Mouse (Mus musculus): ENCODE data around the gene Gimap3.
A peak's percentile ranks its signal among the peaks of the same experiment; 100 is the strongest.

The Gimap3 gene

DNA sequence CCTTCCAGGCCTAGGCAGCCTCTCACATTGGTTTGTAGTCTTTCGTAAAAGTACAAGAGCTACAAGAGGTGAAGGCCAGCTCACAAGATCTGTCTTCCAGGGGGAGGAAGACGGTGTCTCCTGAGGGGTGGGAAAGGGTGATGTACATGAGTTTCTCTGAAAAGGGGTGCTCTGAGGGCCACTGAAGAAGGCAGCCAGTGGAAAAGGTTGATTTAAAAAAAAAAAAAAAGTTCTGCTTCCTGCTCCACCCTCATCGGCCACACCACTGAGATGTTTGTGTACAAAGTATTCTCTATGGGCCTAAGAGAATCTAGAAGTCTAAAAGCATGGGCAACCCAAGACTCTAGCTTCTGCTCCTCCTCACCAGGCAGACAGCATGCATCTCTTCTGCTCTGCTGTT lies at the start of gene Gimap3:
Gene Gimap3 (minus strand): TSS at position 156 of the 400 bp plus-strand sequence.
- no peak for DNase-seq

DNA sequence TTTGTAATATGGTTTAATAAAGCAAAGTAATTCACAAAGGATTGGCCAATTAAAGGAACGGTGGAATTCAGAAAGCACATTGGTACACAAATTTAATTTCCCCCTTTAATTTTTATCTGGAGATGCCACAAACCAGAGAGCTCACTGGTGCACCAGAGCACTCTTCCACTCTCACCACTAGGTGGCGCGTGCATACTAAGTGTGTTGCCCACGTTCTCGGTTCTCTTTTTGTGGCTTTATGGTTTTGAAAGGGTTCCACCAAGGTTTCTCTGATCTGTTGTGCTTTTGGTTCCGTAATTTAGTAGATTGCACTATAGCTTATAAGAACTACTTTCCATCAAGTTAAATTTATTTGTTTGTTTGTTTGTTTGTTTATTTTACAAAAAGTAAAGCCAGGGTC lies 47.2 kb upstream of the Gimap3 start:
- peak; percentile 93 for DNase-seq

DNA sequence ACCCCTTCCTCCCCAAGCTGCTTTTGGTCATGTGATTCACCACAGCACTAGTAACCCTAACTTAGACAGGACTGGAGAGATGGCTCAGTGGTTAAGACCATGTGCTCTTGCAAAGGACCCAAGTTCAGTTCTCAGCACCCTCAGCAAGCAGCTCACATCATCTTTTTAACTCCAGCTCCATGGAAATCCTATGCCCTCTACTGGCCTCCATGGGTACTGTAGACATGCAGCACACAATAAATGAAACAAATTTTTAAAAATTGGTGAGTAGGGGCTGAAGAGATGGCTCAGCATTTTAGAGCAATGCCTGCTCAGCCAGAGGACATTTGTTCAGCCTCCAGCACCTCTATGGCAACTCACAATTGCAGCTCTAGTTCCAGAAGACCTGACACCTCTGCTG lies 44.4 kb upstream of the Gimap3 start:
- no peak for DNase-seq

DNA sequence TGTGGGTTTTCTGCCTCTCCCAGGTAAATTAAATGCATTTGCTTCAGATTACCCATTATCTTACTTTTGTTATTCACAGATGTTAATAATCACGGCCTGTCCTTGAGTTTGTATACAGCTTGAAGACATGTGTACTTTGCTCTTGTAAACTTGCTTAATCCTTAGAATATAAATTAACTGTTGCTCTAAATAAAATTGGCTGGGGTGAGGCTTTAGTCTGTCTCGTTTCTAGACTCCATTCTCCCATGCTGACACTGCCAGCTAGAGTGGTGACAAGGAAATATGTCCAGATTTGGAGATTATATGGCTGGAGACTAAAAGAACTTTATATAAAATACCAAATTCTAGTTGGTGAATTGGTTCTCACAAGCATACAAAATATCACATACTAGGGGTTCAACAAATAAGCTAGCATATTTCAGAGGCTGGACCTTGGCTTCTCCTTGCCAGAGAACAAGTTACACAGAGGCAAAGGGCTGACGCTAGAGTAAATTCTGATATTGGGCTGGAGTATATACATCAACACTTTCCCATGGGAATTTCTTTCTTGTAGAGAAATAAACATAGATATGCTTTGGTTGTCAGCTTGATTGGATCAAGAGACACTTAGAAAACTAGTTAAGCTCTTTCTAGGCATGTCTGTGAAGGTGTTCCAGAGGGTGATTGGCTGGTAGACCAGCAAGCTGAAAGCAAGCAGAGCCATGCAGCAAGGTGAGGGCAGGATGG lies 39.0 kb upstream of the Gimap3 start:
- no peak for DNase-seq

DNA sequence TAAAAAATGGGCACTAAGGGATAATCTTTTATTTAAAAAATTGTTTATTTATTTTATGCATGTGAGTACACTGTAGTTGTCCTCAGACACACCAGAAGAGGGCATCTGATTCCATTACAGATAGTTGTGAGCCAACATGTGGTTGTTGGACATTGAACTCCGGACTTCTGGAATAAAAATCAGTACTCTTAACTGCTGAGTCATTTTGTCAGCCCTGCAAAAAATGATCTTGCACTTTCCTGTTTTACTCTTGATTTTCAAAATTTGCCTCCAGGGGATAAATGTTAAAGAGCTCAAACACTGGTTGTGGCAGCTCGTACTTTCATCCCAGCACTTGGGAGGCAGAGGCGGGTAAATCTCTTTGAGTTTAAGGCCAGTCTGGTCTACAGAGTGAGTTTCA lies 36.1 kb upstream of the Gimap3 start:
- no peak for DNase-seq

DNA sequence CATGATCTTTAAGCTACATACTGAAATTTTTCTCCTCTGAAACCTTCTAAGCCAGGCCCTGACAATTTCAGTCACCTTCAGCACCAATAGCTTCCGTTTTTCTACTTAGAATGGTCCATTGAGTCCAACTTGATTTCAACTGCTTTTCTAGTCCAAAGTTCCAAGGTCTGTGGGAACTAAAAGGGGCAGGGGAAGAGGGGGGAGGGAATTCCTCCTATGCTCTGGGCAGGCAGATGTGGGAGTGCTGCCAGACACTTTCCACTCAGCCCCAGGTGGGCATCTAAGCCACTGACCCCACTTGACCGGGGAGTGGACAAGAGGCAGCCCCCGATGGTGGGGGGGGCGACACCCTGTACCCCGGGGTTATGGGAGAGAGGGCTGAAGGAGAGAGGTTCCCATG lies 33.7 kb upstream of the Gimap3 start:
- DNase-seq = no peak

DNA sequence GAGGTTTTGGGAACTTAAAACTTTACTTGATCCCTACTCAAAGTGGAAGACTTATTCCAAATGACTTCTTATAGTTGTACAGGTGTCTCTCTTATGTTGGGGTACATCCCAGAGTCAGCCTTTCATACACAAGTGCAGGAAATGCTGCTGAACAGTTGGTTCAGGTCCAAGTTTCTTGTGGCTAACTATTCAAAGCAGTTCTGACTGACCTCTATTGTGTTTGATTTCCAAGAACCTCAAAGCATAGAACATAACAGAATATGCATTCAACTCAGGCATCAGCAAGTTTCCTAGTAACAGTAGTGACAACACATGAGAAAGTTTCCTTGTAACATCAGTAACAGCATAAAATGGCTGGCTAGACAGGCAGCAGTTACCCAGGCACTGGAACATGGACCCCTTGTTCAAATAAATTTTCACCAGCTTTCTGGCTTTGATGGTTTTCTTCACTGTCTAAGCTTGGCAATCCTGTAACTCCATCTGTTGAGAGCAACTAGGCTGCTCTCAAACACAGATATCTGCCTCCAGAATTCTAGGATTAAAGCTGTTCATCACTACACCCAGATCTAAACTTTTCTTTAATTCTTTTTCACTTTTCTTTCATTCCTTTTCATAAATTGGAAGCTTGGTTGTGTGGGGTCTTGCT lies 32.9 kb upstream of the Gimap3 start:
- DNase-seq = no peak

DNA sequence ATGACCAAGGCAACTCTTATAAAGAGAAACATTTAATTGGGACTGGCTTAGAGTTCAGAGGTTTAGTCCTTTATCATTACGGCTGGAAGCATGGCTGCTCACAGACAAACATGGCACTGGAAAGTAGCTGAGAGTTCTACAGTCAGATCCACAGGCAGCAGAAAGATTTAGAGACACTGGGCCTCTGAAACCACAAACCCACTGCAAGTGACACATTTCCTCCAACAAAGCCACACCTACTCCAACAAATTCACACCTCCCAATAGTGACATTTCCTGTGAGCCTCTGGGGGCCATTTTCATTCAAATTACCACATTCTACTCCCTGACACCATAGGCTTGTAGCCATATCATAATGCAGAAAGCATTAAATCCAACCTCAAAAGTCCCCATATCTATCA lies 31.2 kb upstream of the Gimap3 start:
- DNase-seq = no peak

DNA sequence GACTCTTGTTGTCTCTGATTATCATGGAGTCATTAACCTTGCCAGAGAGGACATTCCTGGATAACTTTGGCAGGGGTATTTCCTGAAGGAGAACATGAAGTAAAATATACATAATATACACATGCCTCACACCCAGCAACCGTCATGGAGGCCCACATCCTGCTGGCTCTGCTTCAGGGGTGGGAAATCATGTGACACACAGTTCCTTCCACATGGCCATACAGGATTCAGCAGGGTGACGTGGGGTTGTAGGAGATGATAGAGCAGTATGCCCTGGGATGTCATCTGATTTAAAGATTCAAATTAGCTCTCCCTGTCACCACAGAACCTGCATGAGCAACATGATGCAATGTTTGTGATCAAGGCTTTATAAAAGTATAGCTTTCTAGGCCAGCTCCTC lies 17.2 kb upstream of the Gimap3 start:
- no peak for DNase-seq

DNA sequence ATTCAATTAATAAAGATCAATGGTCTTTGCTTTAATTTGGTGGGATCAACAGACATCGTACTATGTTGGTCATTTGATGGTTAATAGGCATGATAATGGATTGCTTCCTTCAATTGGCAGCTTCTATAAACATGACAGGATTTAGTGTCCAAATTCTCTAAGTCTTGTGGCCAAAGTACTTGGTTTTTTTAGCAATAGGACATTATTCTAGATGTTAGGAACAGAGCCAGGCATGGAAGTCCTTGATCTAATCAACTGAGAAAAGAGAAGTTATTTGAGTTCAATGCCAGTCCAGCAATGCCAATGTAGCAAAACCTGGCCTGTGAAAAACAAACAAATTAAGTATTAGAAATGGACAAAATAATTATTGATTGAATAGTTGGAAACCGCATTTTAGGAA lies 14.9 kb upstream of the Gimap3 start:
- no peak for DNase-seq

DNA sequence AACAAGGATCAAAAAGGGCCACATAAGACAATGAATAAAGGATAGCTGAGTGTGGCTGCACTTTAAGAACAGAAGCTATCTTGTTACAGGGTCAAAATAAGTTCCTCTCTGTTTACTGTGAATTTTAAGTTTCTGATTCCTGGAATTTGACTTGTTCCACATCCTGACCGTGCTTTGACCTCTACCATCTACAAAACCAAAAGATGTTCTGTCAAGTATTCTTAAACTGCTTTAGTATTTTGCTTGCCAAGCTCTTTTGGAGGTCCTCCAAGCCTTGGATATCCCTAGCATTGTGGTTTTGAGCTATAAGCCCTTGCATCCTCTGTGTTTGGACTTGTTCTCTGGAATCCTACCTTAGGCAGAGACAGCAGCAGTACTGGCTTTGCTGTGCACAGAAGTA lies 14.5 kb upstream of the Gimap3 start:
- no peak for DNase-seq

DNA sequence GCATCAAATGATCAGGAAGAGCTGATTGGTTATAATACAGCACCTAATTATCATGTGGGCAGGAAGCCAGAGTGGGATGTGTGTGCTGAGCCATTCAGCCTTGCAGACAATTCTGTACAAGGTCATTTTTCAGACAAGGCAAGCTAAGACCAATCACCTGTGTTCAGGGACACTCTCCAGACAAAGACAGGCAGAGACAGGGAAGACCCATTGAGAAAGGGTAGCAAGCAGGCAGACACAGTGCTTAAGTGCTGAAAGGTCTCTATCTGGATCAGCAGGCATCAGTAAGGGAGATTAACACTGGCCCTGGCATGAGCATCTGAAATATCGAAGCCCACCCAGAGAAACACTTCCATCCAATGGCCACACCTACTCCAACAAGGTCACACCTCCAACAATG lies 13.8 kb upstream of the Gimap3 start:
- no peak for DNase-seq

DNA sequence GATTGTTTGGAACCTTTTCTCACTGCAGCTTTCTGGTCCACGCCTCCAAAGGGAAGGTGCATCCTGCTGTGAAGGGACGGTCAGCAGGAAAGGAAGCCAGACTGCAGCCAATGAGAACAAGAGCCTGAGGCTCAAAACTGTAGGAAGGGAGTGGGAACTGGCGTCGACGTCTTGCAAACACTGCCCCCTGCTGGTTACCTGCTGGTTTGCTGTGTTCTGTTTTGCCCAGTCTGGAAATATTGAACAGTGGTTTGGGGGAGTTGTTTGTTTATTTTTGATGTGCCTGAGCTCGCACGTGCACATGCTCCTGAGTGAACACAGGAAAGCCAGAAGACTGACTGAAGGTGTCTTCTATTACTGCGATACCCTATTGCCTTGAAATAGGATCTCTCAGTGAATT lies 1.4 kb upstream of the Gimap3 start:
- peak; percentile 87 for DNase-seq

DNA sequence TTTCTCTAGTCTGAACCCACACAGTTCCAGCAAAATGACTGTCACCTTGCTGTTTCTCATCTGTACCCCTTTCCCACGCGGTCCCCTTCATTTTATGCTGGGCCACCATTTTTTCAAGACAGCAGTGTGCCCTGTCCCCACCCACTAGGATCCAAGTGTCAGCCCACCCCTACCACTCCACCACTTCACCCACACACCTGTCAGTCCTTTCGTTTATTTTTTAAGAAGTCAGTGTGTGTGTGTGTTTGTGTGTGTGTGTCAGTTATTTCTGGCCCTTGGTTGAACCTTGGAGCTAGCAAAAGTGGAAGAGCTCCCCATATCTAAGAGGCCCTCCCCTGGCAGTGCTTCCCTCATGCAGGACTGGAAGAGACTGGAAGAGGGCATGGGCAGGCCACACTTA lies 1.7 kb downstream of the Gimap3 start:
- DNase-seq = no peak

DNA sequence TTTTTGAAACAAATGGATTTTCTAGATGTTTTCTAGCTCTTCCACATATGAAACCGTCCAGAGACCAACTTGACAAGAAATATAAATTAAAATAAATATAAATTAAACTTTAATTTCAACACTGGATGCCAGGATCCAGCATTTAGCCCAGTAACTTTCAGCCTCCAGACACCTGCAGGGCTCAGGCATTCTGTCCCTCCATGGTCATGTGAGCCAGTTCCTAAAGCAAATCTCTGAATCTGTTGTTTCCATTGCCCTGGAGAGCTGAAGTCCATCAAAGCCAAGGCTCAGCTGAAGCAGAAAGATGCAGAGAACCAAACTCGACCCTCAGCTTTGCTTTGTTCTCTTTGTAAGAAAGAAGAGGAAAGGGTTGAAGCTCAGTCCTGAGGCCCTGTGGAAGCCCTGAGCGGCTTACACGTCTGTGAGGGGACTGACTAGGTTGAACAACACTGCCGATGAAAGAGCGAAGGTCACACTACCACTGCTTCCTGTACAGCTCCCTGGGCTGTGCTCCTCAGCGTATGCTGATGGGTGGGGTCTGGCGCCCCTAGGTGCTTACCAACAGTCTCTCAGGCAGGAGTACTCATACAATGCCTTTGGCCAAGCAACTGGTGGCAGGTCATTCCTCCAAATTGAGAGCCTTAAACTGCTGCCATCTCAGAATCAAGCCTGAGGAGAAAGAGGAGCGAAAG lies 2.3 kb downstream of the Gimap3 start:
- no peak for DNase-seq

DNA sequence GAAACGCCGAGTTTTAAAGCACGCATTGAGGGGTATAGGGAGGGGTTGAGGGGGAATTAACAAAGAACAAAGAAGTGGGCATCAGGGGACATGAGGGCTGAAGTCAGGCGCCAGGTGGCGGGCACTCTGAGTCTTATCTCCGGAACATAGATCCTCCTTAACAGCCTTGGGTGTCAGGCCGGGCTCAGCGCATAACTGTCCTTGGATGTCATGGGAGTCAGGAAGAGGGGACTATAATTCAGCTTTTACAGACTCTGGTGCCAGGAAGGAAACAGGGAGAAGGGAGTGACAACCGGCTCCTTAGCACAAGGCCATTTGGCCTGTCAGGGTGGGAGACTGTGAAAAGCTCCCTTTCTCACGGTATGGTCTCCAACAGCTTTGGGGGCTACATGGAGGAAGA lies 6.2 kb downstream of the Gimap3 start:
- no peak for DNase-seq

DNA sequence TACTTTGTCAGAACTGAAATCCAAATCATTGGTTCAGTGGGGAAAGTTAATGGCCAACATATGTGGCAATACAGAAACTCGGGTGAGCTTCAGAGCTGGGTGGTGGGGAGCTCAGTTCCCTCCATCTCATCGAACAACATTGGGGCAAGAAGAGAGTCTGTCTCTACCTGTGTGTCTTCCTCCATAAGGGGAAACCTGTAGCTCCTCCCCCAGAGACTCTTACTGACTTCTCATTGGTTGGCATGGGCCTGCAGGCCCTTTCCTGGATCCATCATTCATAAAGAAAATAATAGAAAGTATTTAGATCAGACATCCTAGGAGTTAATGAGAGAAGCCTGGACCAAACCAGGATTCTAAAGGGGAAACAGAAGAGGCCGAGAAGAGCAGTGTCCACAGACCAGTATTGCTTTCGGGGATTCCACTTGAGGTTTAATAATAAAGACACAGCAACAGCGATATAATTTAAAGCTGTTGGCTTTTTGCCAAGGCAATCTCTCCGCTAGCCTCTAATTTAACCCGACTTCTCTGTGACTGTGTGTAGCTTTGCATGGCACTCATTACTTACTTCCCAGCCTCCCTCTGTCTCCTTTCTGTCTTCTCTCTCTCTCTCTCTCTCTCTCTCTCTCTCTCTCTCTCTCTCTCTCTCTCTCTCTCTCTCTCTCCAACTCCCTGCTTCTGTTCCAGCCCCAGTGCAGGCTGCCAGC lies 6.9 kb downstream of the Gimap3 start:
- DNase-seq = no peak

DNA sequence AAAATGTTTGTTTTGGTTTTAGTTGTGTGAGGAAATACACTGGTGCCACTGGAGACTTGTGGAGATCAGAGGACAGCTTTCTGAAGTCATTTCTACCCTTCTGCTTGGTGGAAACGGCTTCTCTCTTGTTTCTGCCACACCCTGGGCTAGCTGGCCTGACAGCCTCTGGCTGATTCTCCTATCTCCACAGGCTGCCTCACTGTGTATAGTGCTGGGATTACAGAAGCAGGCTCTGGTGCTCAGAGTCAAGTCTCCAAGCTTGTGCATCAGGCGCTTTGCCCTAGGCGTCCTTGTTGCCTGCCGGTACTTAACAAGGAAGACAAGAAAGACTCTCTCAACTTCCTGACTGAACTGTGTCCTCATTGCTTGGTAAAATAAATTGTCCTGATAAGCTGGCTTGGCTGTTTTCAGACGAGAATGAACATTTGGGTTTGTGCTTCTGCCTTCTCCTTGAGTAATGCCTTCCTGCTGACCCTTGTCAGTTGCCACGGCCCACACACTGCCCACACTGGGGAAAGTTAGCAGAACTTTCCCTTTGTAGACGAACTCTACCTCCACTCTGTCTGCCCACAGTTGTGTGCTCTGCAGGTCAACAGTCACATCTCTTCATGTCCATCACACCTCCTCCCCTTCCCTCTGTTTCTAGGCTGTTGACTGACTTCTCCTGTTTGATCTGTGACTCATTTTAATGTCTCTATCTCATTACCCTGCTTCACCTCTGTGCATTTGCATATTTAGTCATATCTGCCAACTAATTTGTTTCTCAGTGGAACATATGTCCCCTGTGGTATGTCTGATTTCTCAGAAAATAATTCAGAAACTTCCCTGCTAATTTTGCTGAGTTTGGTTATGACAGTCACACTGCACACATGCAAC lies 23.3 kb downstream of the Gimap3 start:
- DNase-seq = no peak

DNA sequence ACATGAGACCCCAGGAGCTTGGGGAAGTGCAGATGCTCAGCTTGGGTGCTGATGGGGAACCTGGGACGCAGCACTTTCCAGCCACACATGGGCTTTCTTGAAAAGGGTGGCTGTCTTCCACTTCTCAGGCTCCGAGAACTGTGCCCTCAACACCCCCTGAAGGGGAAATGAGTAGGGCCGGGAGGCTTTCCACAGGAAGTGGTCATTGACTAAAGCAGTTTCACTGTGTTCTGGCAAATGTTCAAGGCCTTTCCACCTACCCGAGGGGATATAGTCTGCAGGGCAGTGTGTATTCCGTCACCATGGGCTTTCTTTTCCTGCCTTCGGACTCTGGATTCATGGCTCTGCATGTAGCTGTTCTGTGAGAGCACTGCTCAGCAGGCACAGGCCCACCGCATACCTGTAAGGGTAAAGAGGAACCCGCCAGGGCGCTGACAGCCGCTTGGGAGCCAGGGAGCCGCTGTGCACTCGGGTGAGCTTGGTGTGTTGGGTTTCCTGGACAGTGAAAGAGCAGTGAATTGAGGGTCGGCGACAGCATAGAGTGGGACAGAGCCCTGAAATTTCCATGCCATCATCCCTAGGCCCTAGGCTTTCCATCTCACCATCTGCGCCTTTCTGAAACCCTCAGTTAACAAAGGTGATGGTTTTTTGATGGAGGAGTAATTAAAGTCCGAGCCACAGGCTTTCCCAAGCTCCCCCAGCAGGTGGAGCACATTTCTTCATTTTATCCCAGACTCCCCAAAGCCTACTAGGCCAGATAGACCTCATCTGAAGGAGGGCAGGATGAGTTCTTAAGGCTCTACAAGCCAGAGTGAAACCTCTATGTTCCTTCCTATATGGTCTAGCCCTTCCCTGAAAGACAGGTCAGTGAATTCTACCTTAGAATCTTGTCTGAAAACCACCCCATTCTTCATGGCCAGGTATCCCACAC lies 24.4 kb downstream of the Gimap3 start, which contains the start of gene Gimap5:
Gene Gimap5 (plus strand): TSS at position 239 of the 931 bp plus-strand sequence.
- DNase-seq = peak; percentile 53

DNA sequence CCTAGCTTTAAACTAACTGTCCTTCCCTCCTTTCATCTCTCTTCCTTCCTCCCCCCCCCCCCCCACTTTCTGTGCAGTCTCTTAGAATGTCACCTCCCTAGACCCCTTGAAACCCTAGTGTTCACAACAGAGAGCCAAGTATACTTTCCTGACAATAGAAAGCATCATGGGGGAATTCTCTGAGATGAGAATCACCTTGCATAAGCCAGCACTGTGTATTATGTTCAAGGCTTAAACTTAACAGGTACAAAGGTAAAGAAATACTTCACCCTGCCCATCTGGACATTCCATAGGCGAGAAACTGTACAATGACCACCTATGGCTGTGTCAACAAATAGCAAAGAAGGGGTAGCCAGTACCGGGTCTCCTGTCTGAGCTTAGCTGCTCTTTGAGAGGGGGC lies 25.2 kb downstream of the Gimap3 start:
- DNase-seq = no peak

Data from embryo, embryonic 11 days (tissue).